Mouse (Mus musculus) liver, embryonic 13.5 days (tissue): ENCODE results near the gene Ptpn12. TPM values are rescaled to one million over a fixed set of nuclear protein-coding genes. Genes with fewer than 3 reads are reported as not detected.

ENCODE experiments used
- ATAC-seq: fragments of 200-750 bp; cut with Nextera tagmentation; 2 replicates; pipeline ENCODE4 v1.8.0; 2017; ENCODE audit warnings: low read depth, mild to moderate bottlenecking, moderate number of reproducible peaks, moderate library complexity
- DNase-seq: peaks from one replicate; pipeline ENCODE4 v3.0.0; 2022
- H3K27ac ChIP-seq: fragments of 300-500 bp; sonication (generic); 2 replicates; pipeline ENCODE4 v1.5.1; 2015; ENCODE audit warnings: moderate library complexity, mild to moderate bottlenecking, inconsistent platforms
- H3K27me3 ChIP-seq: fragments of 300-500 bp; sonication (generic); 2 replicates; pipeline ENCODE4 v1.6.1; 2015; ENCODE audit warnings: mild to moderate bottlenecking, inconsistent platforms
- H3K36me3 ChIP-seq: fragments of 300-500 bp; sonication (generic); 2 replicates; pipeline ENCODE4 v1.6.1; 2015; ENCODE audit warnings: mild to moderate bottlenecking, inconsistent platforms
- H3K4me1 ChIP-seq: fragments of 300-500 bp; sonication (generic); replicated peaks from 2 replicates; pipeline ENCODE4 v1.6.1; 2015; ENCODE audit warnings: inconsistent platforms
- H3K4me2 ChIP-seq: fragments of 300-500 bp; sonication (generic); 2 replicates; pipeline ENCODE4 v1.6.1; 2015; ENCODE audit warnings: inconsistent platforms, mild to moderate bottlenecking, moderate library complexity
- H3K4me3 ChIP-seq: fragments of 300-500 bp; sonication (generic); replicated peaks from 2 replicates; pipeline ENCODE4 v1.5.1; 2015; ENCODE audit warnings: mild to moderate bottlenecking, inconsistent platforms
- H3K9ac ChIP-seq: fragments of 300-500 bp; sonication (generic); 2 replicates; pipeline ENCODE4 v1.6.1; 2015; ENCODE audit warnings: mild to moderate bottlenecking, inconsistent platforms
- H3K9me3 ChIP-seq: fragments of 300-500 bp; sonication (generic); replicated peaks from 2 replicates; pipeline ENCODE4 v1.6.1; 2016; ENCODE audit warnings: inconsistent platforms
- WGBS: fragments of 180-500 bp; shearing (Covaris S2); methylation state at CpG from one replicate; pipeline ENCODE4 v1.1.7; 2015; ENCODE audit not compliant: insufficient replicate concordance; 5-methylcytosine and 5-hydroxymethylcytosine counted together
- polyA plus RNA-seq: library from polyadenylated mRNA; unstranded; fragments of >200 nt; fragmentation: Nextera tagmentation; extraction: Ambion mirVana; gene quantifications from 2 replicates; pipeline ENCODE4 v1.2.1, GENCODE M21; 2015

Gene Ptpn12
- polyA plus RNA-seq, 1 experiment from 2014 or later: 11.5 TPM

DNA sequence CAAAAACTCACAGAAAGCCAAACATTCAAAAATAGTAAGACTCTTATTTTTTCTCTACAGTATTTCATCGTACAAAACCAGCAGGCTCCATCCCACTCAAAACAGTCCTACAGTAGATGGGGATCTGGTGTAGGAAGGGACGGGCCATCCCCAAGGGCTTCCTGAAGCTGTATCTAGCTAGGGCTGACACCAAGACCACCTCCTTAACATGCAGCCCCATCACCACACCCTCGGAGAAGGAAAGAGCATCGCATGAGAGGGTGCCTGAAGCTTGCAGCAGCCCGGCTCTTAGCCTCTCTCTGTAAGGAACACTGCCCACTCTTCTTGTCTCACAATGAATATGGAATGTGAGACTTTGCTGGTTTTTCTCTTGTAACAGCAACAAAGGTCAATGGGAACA lies 117.2 kb downstream of the Ptpn12 start:
- Histone ChIP-seq H3K4me3 (0 out of 2 replicates have a peak overlapping the region, but pooled peaks have one; percentile 1), H3K27ac (peak overlapping the region; percentile 15; the same call in 1 of the 2 replicates)
- 20% methylated on average over 5 of the region's 5 CpGs for WGBS

More for the DNA sequence above, 117.2 kb downstream of the Ptpn12 start:
- Histone ChIP-seq H3K9ac (peak overlapping the region; percentile 57), H3K4me1 (peaks cover 82% of the 10 kb centered on the region), H3K27me3 (no peaks in the 10 kb centered on the region), H3K9me3 (no peaks in the 10 kb centered on the region), H3K4me2 (peak overlapping the region; percentile 46), H3K36me3 (0 out of 2 replicates have a peak, but pooled peaks cover 4% of the 10 kb centered on the region)
- DNase-seq: no peak
- ATAC-seq: no peak

Other genes starting within 250 kb of the Ptpn12 start
- 6.2 and 8.7 TPM in 2 replicates for gene Phtf2, start 173.8 kb downstream of the Ptpn12 start, polyA plus RNA-seq
- gene Tmem60, start 173.7 kb downstream of the Ptpn12 start, polyA plus RNA-seq: 39.5 and 40.6 TPM in 2 replicates
- gene Rsbn1l, start 99.5 kb downstream of the Ptpn12 start, polyA plus RNA-seq: 4.0 and 5.1 TPM in 2 replicates
- 1.8 and 2.2 TPM in 2 replicates for gene Gsap, start 130.3 kb upstream of the Ptpn12 start, polyA plus RNA-seq